Mouse (Mus musculus) Patski (cell line): ENCODE results near the gene Slc25a39. TPM values are rescaled to one million over a fixed set of nuclear protein-coding genes. Genes with fewer than 3 reads are reported as not detected.
"Not testable (repeated sequence)": the region's sequence is repeated elsewhere in the genome, so short reads cannot be mapped to it uniquely, and the experiment has no call there.

Source experiments
- ATAC-seq: fragments of 100-300 bp; one replicate; pipeline ENCODE4 v1.8.0; 2021
- CTCF ChIA-PET: fragments of 350-600 bp; sonication (Branson Sonifier 250); formaldehyde crosslinking; loops from one replicate; lab custom pipeline; 2022; ENCODE audit warnings: inconsistent platforms; lab: Charles Lee
- POLR2A ChIA-PET: fragments of 350-600 bp; sonication (Branson Sonifier 250); formaldehyde crosslinking; loops from one replicate; lab custom pipeline; 2022; ENCODE audit warnings: antibody characterized with exemption, inconsistent platforms; lab: Charles Lee
- DNase-seq: peaks from one replicate; pipeline ENCODE4 v3.0.0-alpha.2; 2011; ENCODE audit warnings: low read depth, low spot score
- H3K27me3 ChIP-seq: fragments of 371-371 bp; one replicate; pipeline ENCODE4 v1.5.1; 2021
- CTCF ChIP-seq: fragments of 100-300 bp; IDR thresholded peaks from one replicate; pipeline ENCODE4 v1.5.1; 2021
- in situ Hi-C: fragments of 300-500 bp; cut with MboI; formaldehyde crosslinking; loops from 3 replicates; pipeline ENCODE4 v1.11.1; 2018; ENCODE audit warnings: low pct_unique_long_range_greater_than_20kb, mixed read lengths
- polyA plus RNA-seq: library from polyadenylated mRNA; unstranded; gene quantifications from one replicate; pipeline ENCODE4 v1.2.3, GENCODE M21; 2021

Gene Slc25a39
- polyA plus RNA-seq, 1 experiment from 2014 or later = 388 TPM

DNA sequence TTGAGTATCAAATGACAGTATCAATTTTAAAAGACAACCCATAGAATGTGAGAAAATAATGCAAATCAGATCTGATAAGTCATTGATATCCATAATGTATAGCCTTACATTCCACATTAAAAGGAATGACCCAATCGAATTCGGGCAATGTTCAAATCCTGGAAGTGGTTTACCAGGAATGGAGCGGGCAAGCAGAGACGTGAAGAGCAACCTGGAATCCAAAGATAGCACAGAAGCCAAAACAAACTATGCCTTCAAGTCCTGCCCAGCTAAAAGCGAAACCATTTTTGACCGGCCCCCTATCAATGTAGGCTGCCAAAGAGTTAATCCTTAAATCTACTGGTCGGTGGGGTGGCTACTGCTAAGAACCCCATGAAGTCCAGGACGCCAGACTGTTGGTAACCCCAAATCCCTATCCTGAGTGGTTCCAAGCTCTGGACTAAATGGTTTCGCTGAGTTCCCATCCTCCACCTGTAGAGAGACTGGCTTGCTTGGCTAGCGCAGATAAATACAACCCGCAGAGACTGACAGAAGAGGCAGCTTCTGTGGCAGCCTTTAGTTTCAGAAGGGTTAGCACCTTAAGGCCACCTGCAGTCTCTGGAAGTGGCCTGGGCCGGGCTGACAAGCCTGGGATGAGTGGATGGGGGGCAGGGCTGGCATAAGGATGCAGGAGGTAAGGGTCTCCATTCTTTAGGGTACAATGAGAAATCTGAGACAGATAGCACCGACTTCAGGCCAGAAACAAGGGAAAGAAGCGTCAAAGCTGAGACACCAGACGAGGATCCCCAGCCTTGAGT, 15.1 kb downstream of the Slc25a39 start:
- ATAC-seq (no peak), DNase-seq (no peak)
- ChIA-PET CTCF (no interaction called here), POLR2A (interaction anchor here (0.5 to 1.4 kb wide), 2 partner anchors 73 kb away, joined by 3 to 4 read pairs; partner anchors contain the start of gene Ubtf)
- TF ChIP-seq CTCF = no peak
- H3K27me3 ChIP-seq = peaks cover 17% of the 10 kb centered on the region
- in situ Hi-C loops = no loop called here

DNA sequence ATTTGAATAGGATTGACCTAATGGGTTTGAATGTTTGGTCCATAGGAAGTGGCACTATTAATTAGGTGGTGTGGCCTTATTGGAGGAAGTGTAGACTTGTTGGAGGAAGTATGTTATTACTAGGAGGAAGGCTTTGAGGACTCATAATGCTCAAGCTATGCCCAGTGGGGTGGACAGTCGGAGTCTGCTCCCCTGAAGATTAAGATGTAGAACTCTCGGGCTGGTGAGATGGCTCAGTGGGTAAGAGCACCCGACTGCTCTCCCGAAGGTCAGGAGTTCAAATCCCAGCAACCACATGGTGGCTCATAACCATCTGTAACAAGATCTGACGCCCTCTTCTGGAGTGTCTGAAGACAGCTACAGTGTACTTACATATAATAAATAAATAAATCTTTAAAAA, 18.3 kb downstream of the Slc25a39 start:
- POLR2A ChIA-PET, ATAC-seq: not testable (repeated sequence)

DNA sequence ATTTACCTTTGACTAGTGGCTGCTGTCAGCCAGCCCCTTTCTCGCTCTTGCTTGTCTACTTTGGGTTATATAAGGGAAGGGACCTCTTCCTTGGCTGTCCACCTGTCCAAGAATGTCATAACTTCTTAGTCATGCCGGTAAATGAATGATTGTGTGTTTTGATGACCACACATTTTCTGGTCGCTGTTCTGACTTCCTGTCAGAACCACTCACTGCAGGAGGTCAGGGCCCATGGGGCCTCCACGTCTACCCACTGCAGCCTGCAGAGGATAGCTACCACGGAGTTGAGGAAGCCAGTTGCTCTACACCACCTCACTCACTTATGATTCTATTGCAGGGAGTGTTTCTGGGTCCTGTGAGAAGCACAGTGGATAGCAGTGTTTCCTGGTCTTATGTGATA, 21.6 kb downstream of the Slc25a39 start:
- DNase-seq (no peak), ATAC-seq (no peak)
- ChIA-PET CTCF (no interaction called here), POLR2A (no interaction called here)
- H3K27me3 ChIP-seq = peaks cover 21% of the 10 kb centered on the region
- no peak for TF ChIP-seq CTCF
- in situ Hi-C loops = no loop called here

More for the DNA sequence above, 18.3 kb downstream of the Slc25a39 start:
- CTCF ChIA-PET, in situ Hi-C loops, DNase-seq: not testable (repeated sequence)
- peaks cover 25% of the 10 kb centered on the region for H3K27me3 ChIP-seq

- ChIA-PET CTCF (no interaction called here), POLR2A (interaction anchor here (0.6 kb wide), 1 partner anchor 13 kb away, joined by 3 read pairs; no protein-coding TSS in a partner anchor)
- no peak for TF ChIP-seq CTCF
- DNase-seq = no peak
- in situ Hi-C loops = no loop called here
- ATAC-seq = no peak
- H3K27me3 ChIP-seq = peaks cover 14% of the 10 kb centered on the region
Observed at GRCm38 (mm10) chr11:102385075-102385474, 22.7 kb downstream of the Slc25a39 start.

DNA sequence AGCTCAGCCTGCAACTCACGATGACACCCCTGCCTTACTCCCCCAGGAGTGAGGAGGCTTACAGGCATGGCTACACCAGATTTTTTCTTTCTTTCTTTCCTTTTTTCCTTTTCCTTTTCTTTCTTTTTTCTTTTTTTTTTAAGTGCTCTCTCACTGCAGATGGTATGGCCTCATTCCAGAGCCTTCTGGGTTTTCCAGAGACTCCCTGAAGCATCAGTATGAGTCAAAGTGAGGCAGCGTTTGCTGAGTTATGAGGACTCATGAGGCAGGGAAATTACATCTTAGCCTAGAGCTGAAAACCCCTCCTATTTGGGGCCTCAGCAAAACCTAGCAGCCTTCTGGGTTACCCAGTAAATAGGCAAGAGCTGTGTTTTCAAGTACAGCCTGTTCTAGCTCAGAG, 23.3 kb downstream of the Slc25a39 start:
- in situ Hi-C loops = no loop called here
- no peak for TF ChIP-seq CTCF
- DNase-seq = no peak
- ChIA-PET POLR2A (interaction anchor here (0.6 kb wide), 1 partner anchor 14 kb away, joined by 3 read pairs; no protein-coding TSS in a partner anchor), CTCF (no interaction called here)
- ATAC-seq = no peak
- H3K27me3 ChIP-seq = peaks cover 12% of the 10 kb centered on the region

GRCm38 (mm10) chr11:102383365-102384136, 24.2 kb downstream of the Slc25a39 start:
- no peak for ATAC-seq
- ChIA-PET CTCF (interaction anchor here (1.0 to 1.2 kb wide), 2 partner anchors 16 to 34 kb away, joined by 3 read pairs; no protein-coding TSS in a partner anchor), POLR2A (no interaction called here)
- H3K27me3 ChIP-seq = peaks cover 12% of the 10 kb centered on the region
- in situ Hi-C loops = no loop called here
- TF ChIP-seq CTCF = no peak
- no peak for DNase-seq

- POLR2A ChIA-PET = no interaction called here
- in situ Hi-C loops = no loop called here
Observed at GRCm38 (mm10) chr11:102382794-102383193, 25.0 kb downstream of the Slc25a39 start.

GRCm38 (mm10) chr11:102381341-102382100, 26.2 kb downstream of the Slc25a39 start:
- POLR2A ChIA-PET = interaction anchor here (0.6 kb wide), 1 partner anchor 278 kb away, joined by 3 read pairs; no protein-coding TSS in a partner anchor
- no peak for TF ChIP-seq CTCF
- DNase-seq (no peak), ATAC-seq (no peak)
- CTCF ChIA-PET = no interaction called here
- peaks cover 3% of the 10 kb centered on the region for H3K27me3 ChIP-seq
- in situ Hi-C loops = no loop called here

More at GRCm38 (mm10) chr11:102382794-102383193, 25.0 kb downstream of the Slc25a39 start:
- CTCF ChIA-PET = interaction anchor here (1.0 to 1.2 kb wide), 2 partner anchors 15 to 34 kb away, joined by 3 read pairs; no protein-coding TSS in a partner anchor
- no peak for ATAC-seq
- DNase-seq = no peak
- H3K27me3 ChIP-seq = peaks cover 10% of the 10 kb centered on the region
- no peak for TF ChIP-seq CTCF

DNA sequence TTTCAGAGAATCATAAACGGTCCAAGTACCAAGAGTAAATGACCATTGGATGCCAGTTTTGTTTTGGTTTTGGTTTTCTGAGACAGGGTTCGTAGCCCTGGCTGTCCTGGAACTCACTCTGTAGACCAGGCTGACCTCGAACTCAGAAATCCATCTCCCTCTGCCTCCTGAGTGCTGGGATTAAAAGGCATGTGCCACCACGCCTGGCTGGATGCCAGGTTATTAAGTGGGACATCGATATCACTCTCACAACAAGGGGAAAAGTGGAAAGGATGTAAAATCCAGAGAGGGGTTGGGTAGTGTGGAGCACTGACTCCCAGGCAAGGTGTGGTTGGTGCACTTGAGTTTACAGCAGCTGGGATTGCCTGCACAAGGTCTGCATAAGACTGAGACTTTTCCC, 27.7 kb downstream of the Slc25a39 start:
- DNase-seq (no peak), ATAC-seq (no peak)
- ChIA-PET POLR2A (no interaction called here), CTCF (interaction anchor here (1.8 kb wide), 1 partner anchor 47 kb away, joined by 4 read pairs; no protein-coding TSS in a partner anchor)
- TF ChIP-seq CTCF = no peak
- in situ Hi-C loops = no loop called here
- peaks cover 8% of the 10 kb centered on the region for H3K27me3 ChIP-seq

GRCm38 (mm10) chr11:102377186-102377585, 30.6 kb downstream of the Slc25a39 start:
- no peak for ATAC-seq

More at GRCm38 (mm10) chr11:102377186-102377585, 30.6 kb downstream of the Slc25a39 start:
- peaks cover 12% of the 10 kb centered on the region for H3K27me3 ChIP-seq
- no peak for DNase-seq
- CTCF ChIA-PET = no interaction called here
- TF ChIP-seq CTCF = no peak
- POLR2A ChIA-PET = no interaction called here
- in situ Hi-C loops = no loop called here
